Mouse (Mus musculus): Measurements from ENCODE around the gene Muc16. TPM values are rescaled to one million over a fixed set of nuclear protein-coding genes. Genes with fewer than 3 reads are reported as not detected.

Gene Muc16
- polyA plus RNA-seq, 1 experiment from 2014 or later = not detected

DNA sequence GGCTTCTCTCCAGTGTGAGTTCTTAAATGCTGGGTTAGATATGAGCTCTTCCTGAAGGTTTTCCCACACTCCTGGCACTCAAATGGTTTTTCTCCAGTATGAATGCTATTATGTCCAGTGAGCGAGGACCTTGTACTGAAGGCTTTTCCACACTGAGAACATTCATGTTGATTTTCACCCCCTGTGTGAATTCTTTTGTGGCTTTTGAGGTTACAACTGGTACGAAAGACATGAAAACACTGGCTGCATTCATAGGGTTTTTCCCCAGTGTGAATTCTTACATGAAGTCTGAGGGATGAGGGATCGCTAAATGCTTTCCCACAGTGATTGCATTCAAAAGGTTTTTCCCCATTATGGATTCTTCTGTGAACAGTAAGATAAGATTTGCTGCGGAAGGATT lies 217.8 kb downstream of the Muc16 start:
- Histone ChIP-seq H3K4me2 (no peak overlapping the region), H3K36me3 (peaks cover 55% of the 10 kb centered on the region), H3K9ac (no peak overlapping the region), H3K4me1 (no peaks in the 10 kb centered on the region), H3K27ac (no peak overlapping the region), H3K4me3 (no peak overlapping the region), H3K27me3 (no peaks in the 10 kb centered on the region), H3K9me3 (peaks cover 6% of the 10 kb centered on the region)
- 86% methylated on average over 4 of the region's 4 CpGs for WGBS
- no peak for ATAC-seq (ENCODE audit: insufficient number of reproducible peaks, insufficient read depth, low FRiP score, low TSS enrichment, low read depth)

Small RNA genes lying within 50 kb of the gene (microRNA-seq; reads per million reads assigned to microRNA genes)
- not detected for gene Gm22854

Other genes starting within 250 kb of the Muc16 start
- gene Mbd3l2, start 243.9 kb downstream of the Muc16 start, polyA plus RNA-seq (2015; fragmentation: Nextera tagmentation; extraction: Ambion mirVana) = not detected in 2 replicates
- gene Zfp558, start 196.3 kb downstream of the Muc16 start, polyA plus RNA-seq (2015; fragmentation: Nextera tagmentation; extraction: Ambion mirVana) = 10.7 and 11.1 TPM in 2 replicates
- gene Mbd3l1, start 196.2 kb downstream of the Muc16 start, polyA plus RNA-seq (2015; fragmentation: Nextera tagmentation; extraction: Ambion mirVana) = not detected in 2 replicates
- gene Olfr24, start 89.5 kb upstream of the Muc16 start, polyA plus RNA-seq (2015; fragmentation: Nextera tagmentation; extraction: Ambion mirVana) = 0.07 TPM in 1 of 2 replicates, not detected in the other
- gene Olfr828, start 145.0 kb upstream of the Muc16 start, polyA plus RNA-seq (2015; fragmentation: Nextera tagmentation; extraction: Ambion mirVana) = not detected in 2 replicates
- gene Olfr829, start 180.4 kb upstream of the Muc16 start, polyA plus RNA-seq (2015; fragmentation: Nextera tagmentation; extraction: Ambion mirVana) = not detected in 2 replicates
- not detected in 2 replicates for gene Olfr830, start 200.2 kb upstream of the Muc16 start, polyA plus RNA-seq (2015; fragmentation: Nextera tagmentation; extraction: Ambion mirVana)